Mouse (Mus musculus) thymus, adult 2 months (tissue): ENCODE data around the gene Gbp4.
"Not testable (repeated sequence)": the region's sequence is repeated elsewhere in the genome, so short reads cannot be mapped to it uniquely, and the experiment has no call there.

ENCODE experiments used
- CTCF ChIP-seq: fragments of 200-500 bp; IDR thresholded peaks from 2 replicates; pipeline ENCODE4 v1.5.1; 2012; ENCODE audit warnings: mild to moderate bottlenecking, control low read depth, low read length, moderate library complexity, borderline replicate concordance; ENCODE audit not compliant: control insufficient read depth, poor library complexity, insufficient read depth; ENCODE audit errors: extremely low read depth
- POLR2A ChIP-seq: fragments of 200-500 bp; IDR thresholded peaks from 2 replicates; pipeline ENCODE4 v1.6.1; 2012; ENCODE audit warnings: mild to moderate bottlenecking, low read length, control low read depth, moderate library complexity; ENCODE audit not compliant: control insufficient read depth, poor library complexity, insufficient read depth; ENCODE audit errors: extremely low read depth

DNA sequence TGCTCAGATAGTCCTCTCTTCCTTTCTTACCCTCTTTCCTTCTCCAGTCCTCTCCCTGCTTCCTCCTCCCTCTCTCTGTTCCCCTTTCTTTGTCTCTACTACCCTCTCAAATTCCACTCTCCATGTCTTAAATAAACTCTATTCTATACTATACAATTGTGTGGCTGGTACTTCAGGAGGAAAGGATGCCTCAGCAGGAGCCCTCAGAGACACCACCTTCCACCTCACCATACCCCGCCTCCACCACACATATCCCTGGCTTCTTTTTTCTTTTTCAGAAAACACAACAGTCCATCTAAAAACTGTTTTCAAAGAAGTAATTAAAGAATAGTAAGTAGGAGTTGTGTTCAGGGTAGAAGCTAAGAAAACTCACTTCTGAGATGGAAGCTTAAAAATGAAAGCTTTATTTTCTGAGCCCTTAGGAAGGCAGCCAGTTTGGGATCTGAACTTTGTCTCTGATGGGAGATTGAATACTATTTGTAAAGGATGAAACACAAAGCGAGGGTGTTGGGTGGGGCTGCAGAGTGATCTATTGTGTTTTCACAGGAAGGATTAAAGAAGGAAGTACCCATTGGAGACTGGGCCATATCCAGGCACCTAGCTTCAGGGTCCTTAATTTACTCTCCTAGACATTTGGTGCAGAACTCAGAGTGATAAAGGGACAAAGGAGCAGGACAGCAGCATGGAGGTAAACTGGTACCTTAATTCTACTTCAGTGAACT is 864 bp upstream of the Gbp4 start:
- not testable (repeated sequence) for TF ChIP-seq CTCF, POLR2A
